Mouse (Mus musculus): ENCODE measurements at regions not wholly inside any gene's neighbourhood (a gene's known extent, or its start where the extent isn't known, plus 50 kb on each side); places are given as distances from the start of the nearest gene placed in this dataset.

- Histone ChIP-seq H3K9me3 (ENCODE audit: low read length) (no peaks in the 10 kb centered on the region), H3K4me1 (replicated peaks; ENCODE audit: low read depth, low read length) (peaks cover 22% of the 10 kb centered on the region), H3K27me3 (ENCODE audit: insufficient read depth, low read length) (peaks cover 29% of the 10 kb centered on the region), H3K36me3 (ENCODE audit: insufficient read depth, low read length) (no peaks in the 10 kb centered on the region), H3K4me3 (replicated peaks; ENCODE audit: low read length) (no peak overlapping the region)
- TF ChIP-seq POU5F1 (IDR thresholded peaks at IDR 0.05; ENCODE audit: borderline replicate concordance, low read length) (no peak), CTCF (conservative IDR thresholded peaks at IDR 0.05; ENCODE audit: low read length) (no peak), NANOG (IDR thresholded peaks at IDR 0.05; ENCODE audit: borderline replicate concordance, low read length) (no peak)
Measured at GRCm38 (mm10) chr19:15803131-15803889, 143.8 kb downstream of the Psat1 start.

DNA sequence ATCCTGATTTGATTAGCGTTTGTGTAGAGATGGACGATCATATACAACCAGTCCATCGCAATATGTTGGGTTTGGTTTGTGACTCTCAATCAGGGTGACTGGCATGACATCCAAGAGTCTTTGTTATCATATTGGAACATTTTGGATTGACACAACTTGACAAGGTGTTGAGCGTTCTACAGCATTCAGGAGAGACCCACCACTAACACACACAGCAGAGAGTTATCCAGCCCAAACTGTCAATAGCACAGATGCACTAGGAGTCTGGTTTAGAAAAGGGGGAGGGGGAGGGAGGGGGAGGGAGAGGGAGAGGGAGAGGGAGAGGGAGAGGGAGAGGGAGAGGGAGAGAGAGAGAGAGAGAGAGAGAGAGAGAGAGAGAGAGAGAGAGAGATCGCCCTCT is 144.5 kb downstream of the Psat1 start:
- Histone ChIP-seq H3K4me3 (replicated peaks; ENCODE audit: low read length) (no peak overlapping the region), H3K27me3 (ENCODE audit: insufficient read depth, low read length) (peaks cover 33% of the 10 kb centered on the region), H3K9me3 (ENCODE audit: low read length) (no peaks in the 10 kb centered on the region), H3K36me3 (ENCODE audit: insufficient read depth, low read length) (no peaks in the 10 kb centered on the region), H3K4me1 (replicated peaks; ENCODE audit: low read depth, low read length) (peaks cover 22% of the 10 kb centered on the region)
- TF ChIP-seq CTCF (conservative IDR thresholded peaks at IDR 0.05; ENCODE audit: low read length): no peak
- no peak for TF ChIP-seq POU5F1 (IDR thresholded peaks at IDR 0.05; ENCODE audit: borderline replicate concordance, low read length)
- TF ChIP-seq NANOG (IDR thresholded peaks at IDR 0.05; ENCODE audit: borderline replicate concordance, low read length): no peak

- Histone ChIP-seq H3K36me3 (ENCODE audit: insufficient read depth, low read length) (no peaks in the 10 kb centered on the region), H3K4me1 (replicated peaks; ENCODE audit: low read depth, low read length) (peaks cover 22% of the 10 kb centered on the region), H3K27me3 (ENCODE audit: insufficient read depth, low read length) (peaks cover 31% of the 10 kb centered on the region), H3K4me3 (replicated peaks; ENCODE audit: low read length) (no peak overlapping the region), H3K9me3 (ENCODE audit: low read length) (no peaks in the 10 kb centered on the region)
- TF ChIP-seq CTCF (conservative IDR thresholded peaks at IDR 0.05; ENCODE audit: low read length) (peak; percentile 91), NANOG (IDR thresholded peaks at IDR 0.05; ENCODE audit: borderline replicate concordance, low read length) (no peak)
Measured at GRCm38 (mm10) chr19:15801811-15802486, 145.2 kb downstream of the Psat1 start.

DNA sequence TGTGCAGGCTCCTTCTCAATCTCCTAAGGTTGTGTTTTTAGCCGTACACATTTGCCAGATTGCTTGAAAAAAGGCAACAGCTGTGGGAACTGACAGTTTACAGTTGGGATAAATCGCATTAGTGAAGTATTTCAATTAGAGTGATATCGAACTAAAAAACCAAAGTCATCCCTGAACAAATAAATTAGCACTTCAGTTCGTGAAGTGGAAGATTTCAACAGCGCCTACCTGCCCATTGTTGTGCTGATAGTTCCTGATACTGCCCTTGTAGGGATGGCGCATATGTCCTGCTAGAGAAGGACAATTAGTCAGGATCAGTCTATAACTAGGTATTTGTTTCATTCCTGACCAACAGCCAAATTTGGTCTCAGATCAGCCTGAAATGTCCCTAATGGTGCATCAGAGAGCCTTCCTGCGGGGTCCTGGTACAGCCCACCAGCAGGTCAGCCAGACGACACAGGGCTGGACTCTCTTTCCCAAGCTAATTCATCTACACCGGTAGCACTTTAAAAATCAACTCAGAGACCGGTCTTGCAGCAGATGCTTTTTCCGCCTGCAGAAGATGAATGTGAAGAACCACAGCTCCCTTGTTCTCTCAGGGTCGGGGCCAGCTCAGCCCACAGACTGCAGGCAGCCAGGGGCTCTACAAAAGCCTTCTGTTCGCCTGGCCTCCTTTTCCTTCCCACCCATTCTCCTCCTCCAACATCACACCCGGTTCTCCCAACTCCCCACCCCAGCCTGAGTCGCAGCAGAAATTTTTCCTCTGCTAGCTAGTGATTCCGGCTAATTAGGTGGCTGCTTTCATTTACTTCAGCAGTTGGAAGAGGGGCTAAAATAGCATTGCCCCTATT is 146.1 kb downstream of the Psat1 start:
- Histone ChIP-seq H3K9me3 (ENCODE audit: low read length) (no peaks in the 10 kb centered on the region), H3K4me3 (replicated peaks; ENCODE audit: low read length) (no peak overlapping the region; the same call in 1 of the 2 replicates), H3K27me3 (ENCODE audit: insufficient read depth, low read length) (peaks cover 31% of the 10 kb centered on the region), H3K36me3 (ENCODE audit: insufficient read depth, low read length) (no peaks in the 10 kb centered on the region), H3K4me1 (replicated peaks; ENCODE audit: low read depth, low read length) (peaks cover 22% of the 10 kb centered on the region)
- TF ChIP-seq POU5F1 (IDR thresholded peaks at IDR 0.05; ENCODE audit: borderline replicate concordance, low read length) (no peak), NANOG (IDR thresholded peaks at IDR 0.05; ENCODE audit: borderline replicate concordance, low read length) (no peak), CTCF (conservative IDR thresholded peaks at IDR 0.05; ENCODE audit: low read length) (no peak)

GRCm38 (mm10) chr19:15796466-15796865 is 150.7 kb downstream of the Psat1 start:
- Histone ChIP-seq H3K4me1 (replicated peaks; ENCODE audit: low read depth, low read length) (peaks cover 11% of the 10 kb centered on the region), H3K36me3 (ENCODE audit: insufficient read depth, low read length) (no peaks in the 10 kb centered on the region), H3K4me3 (replicated peaks; ENCODE audit: low read length) (no peak overlapping the region), H3K9me3 (ENCODE audit: low read length) (no peaks in the 10 kb centered on the region), H3K27me3 (ENCODE audit: insufficient read depth, low read length) (peaks cover 12% of the 10 kb centered on the region)
- TF ChIP-seq NANOG (IDR thresholded peaks at IDR 0.05; ENCODE audit: borderline replicate concordance, low read length) (no peak), POU5F1 (IDR thresholded peaks at IDR 0.05; ENCODE audit: borderline replicate concordance, low read length) (no peak)

- no peaks in the 10 kb centered on the region for H3K9me3 ChIP-seq (ENCODE audit: low read length)
- no peaks in the 10 kb centered on the region for H3K4me1 ChIP-seq (replicated peaks; ENCODE audit: low read depth, low read length)
- no peaks in the 10 kb centered on the region for H3K27me3 ChIP-seq (ENCODE audit: insufficient read depth, low read length)
- H3K4me3 ChIP-seq (replicated peaks; ENCODE audit: low read length): no peak overlapping the region
- no peaks in the 10 kb centered on the region for H3K36me3 ChIP-seq (ENCODE audit: insufficient read depth, low read length)
- no peak for TF ChIP-seq NANOG (IDR thresholded peaks at IDR 0.05; ENCODE audit: borderline replicate concordance, low read length)
- TF ChIP-seq CTCF (conservative IDR thresholded peaks at IDR 0.05; ENCODE audit: low read length): no peak
- TF ChIP-seq POU5F1 (IDR thresholded peaks at IDR 0.05; ENCODE audit: borderline replicate concordance, low read length): no peak
Measured at GRCm38 (mm10) chr19:15791942-15792341, 155.2 kb downstream of the Psat1 start.

- no peaks in the 10 kb centered on the region for H3K27me3 ChIP-seq (ENCODE audit: insufficient read depth, low read length)
- H3K4me1 ChIP-seq (replicated peaks; ENCODE audit: low read depth, low read length): no peaks in the 10 kb centered on the region
- TF ChIP-seq CTCF (conservative IDR thresholded peaks at IDR 0.05; ENCODE audit: low read length) (no peak), POU5F1 (IDR thresholded peaks at IDR 0.05; ENCODE audit: borderline replicate concordance, low read length) (no peak), NANOG (IDR thresholded peaks at IDR 0.05; ENCODE audit: borderline replicate concordance, low read length) (no peak)
- no peaks in the 10 kb centered on the region for H3K9me3 ChIP-seq (ENCODE audit: low read length)
- no peak overlapping the region for H3K4me3 ChIP-seq (replicated peaks; ENCODE audit: low read length)
- H3K36me3 ChIP-seq (ENCODE audit: insufficient read depth, low read length): no peaks in the 10 kb centered on the region
Measured at GRCm38 (mm10) chr19:15791264-15791913, 155.7 kb downstream of the Psat1 start.
